Mouse (Mus musculus): ENCODE measurements around the gene Mia3. TPM values are rescaled to one million over a fixed set of nuclear protein-coding genes. Genes with fewer than 3 reads are reported as not detected.
"Not testable (repeated sequence)": the region's sequence is repeated elsewhere in the genome, so short reads cannot be mapped to it uniquely, and the experiment has no call there.

The Mia3 gene
- total RNA-seq, 1 experiment from 2014 or later, result 109 TPM

- ATAC-seq (replicated peaks in 1 of 2; ENCODE audit: insufficient read depth in 1 of 2, low FRiP score in 2 of 2, low TSS enrichment in 1 of 2, low read depth in 1 of 2, poor library complexity in 2 of 2, severe bottlenecking in 2 of 2), result peak; percentile 53 to 69
These were observed 7.1 kb downstream of the Mia3 start for GRCm38 (mm10) chr1:183362301-183362700.

- ATAC-seq (replicated peaks in 1 of 2; ENCODE audit: insufficient read depth in 1 of 2, low FRiP score in 2 of 2, low TSS enrichment in 1 of 2, low read depth in 1 of 2, poor library complexity in 2 of 2, severe bottlenecking in 2 of 2), result no peak
These were observed 10.5 kb downstream of the Mia3 start for GRCm38 (mm10) chr1:183358901-183359300.

- peak; percentile 73 to 82 for ATAC-seq (replicated peaks in 1 of 2; ENCODE audit: insufficient read depth in 1 of 2, low FRiP score in 2 of 2, low TSS enrichment in 1 of 2, low read depth in 1 of 2, poor library complexity in 2 of 2, severe bottlenecking in 2 of 2)
These were observed 19.5 kb downstream of the Mia3 start for GRCm38 (mm10) chr1:183349840-183350239.

GRCm38 (mm10) chr1:183345817-183346195 is 23.5 kb downstream of the Mia3 start:
- peak in 1 of 2 experiments; percentile 19; a peak in 1 of 4 replicates for ATAC-seq (replicated peaks in 1 of 2; ENCODE audit: insufficient read depth in 1 of 2, low FRiP score in 2 of 2, low TSS enrichment in 1 of 2, low read depth in 1 of 2, poor library complexity in 2 of 2, severe bottlenecking in 2 of 2)

- peak; percentile 77 to 79 for ATAC-seq (replicated peaks in 1 of 2; ENCODE audit: insufficient read depth in 1 of 2, low FRiP score in 2 of 2, low TSS enrichment in 1 of 2, low read depth in 1 of 2, poor library complexity in 2 of 2, severe bottlenecking in 2 of 2)
These were observed 24.2 kb downstream of the Mia3 start for GRCm38 (mm10) chr1:183344886-183345816.

GRCm38 (mm10) chr1:183342902-183343301 is 26.5 kb downstream of the Mia3 start:
- ATAC-seq (replicated peaks in 1 of 2; ENCODE audit: insufficient read depth in 1 of 2, low FRiP score in 2 of 2, low TSS enrichment in 1 of 2, low read depth in 1 of 2, poor library complexity in 2 of 2, severe bottlenecking in 2 of 2), result not testable (repeated sequence)

GRCm38 (mm10) chr1:183327171-183327570 is 42.2 kb downstream of the Mia3 start:
- ATAC-seq (replicated peaks in 1 of 2; ENCODE audit: insufficient read depth in 1 of 2, low FRiP score in 2 of 2, low TSS enrichment in 1 of 2, low read depth in 1 of 2, poor library complexity in 2 of 2, severe bottlenecking in 2 of 2), result no peak

- ATAC-seq (replicated peaks in 1 of 2; ENCODE audit: insufficient read depth in 1 of 2, low FRiP score in 2 of 2, low TSS enrichment in 1 of 2, low read depth in 1 of 2, poor library complexity in 2 of 2, severe bottlenecking in 2 of 2), result no peak
These were observed 44.9 kb downstream of the Mia3 start for GRCm38 (mm10) chr1:183324433-183324832.

GRCm38 (mm10) chr1:183323923-183324322 is 45.4 kb downstream of the Mia3 start:
- no peak for ATAC-seq (replicated peaks in 1 of 2; ENCODE audit: insufficient read depth in 1 of 2, low FRiP score in 2 of 2, low TSS enrichment in 1 of 2, low read depth in 1 of 2, poor library complexity in 2 of 2, severe bottlenecking in 2 of 2)

GRCm38 (mm10) chr1:183322496-183322895 is 46.9 kb downstream of the Mia3 start:
- not testable (repeated sequence) for ATAC-seq (replicated peaks in 1 of 2; ENCODE audit: insufficient read depth in 1 of 2, low FRiP score in 2 of 2, low TSS enrichment in 1 of 2, low read depth in 1 of 2, poor library complexity in 2 of 2, severe bottlenecking in 2 of 2)

GRCm38 (mm10) chr1:183320708-183321107 is 48.6 kb downstream of the Mia3 start:
- peak; percentile 4 to 36; a peak in 1 of 4 replicates for ATAC-seq (replicated peaks in 1 of 2; ENCODE audit: insufficient read depth in 1 of 2, low FRiP score in 2 of 2, low TSS enrichment in 1 of 2, low read depth in 1 of 2, poor library complexity in 2 of 2, severe bottlenecking in 2 of 2)

- no peak for ATAC-seq (replicated peaks in 1 of 2; ENCODE audit: insufficient read depth in 1 of 2, low FRiP score in 2 of 2, low TSS enrichment in 1 of 2, low read depth in 1 of 2, poor library complexity in 2 of 2, severe bottlenecking in 2 of 2)
These were observed 53.6 kb downstream of the Mia3 start for GRCm38 (mm10) chr1:183315783-183316182.

- ATAC-seq (replicated peaks in 1 of 2; ENCODE audit: insufficient read depth in 1 of 2, low FRiP score in 2 of 2, low TSS enrichment in 1 of 2, low read depth in 1 of 2, poor library complexity in 2 of 2, severe bottlenecking in 2 of 2), result no peak
These were observed 57.3 kb downstream of the Mia3 start for GRCm38 (mm10) chr1:183312076-183312475.

GRCm38 (mm10) chr1:183309601-183310000 is 59.8 kb downstream of the Mia3 start:
- ATAC-seq (replicated peaks in 1 of 2; ENCODE audit: insufficient read depth in 1 of 2, low FRiP score in 2 of 2, low TSS enrichment in 1 of 2, low read depth in 1 of 2, poor library complexity in 2 of 2, severe bottlenecking in 2 of 2), result not testable (repeated sequence)

- no peak for ATAC-seq (replicated peaks in 1 of 2; ENCODE audit: insufficient read depth in 1 of 2, low FRiP score in 2 of 2, low TSS enrichment in 1 of 2, low read depth in 1 of 2, poor library complexity in 2 of 2, severe bottlenecking in 2 of 2)
These were observed 60.9 kb downstream of the Mia3 start for GRCm38 (mm10) chr1:183308476-183308875.

- no peak; a peak in 1 of 4 replicates for ATAC-seq (replicated peaks in 1 of 2; ENCODE audit: insufficient read depth in 1 of 2, low FRiP score in 2 of 2, low TSS enrichment in 1 of 2, low read depth in 1 of 2, poor library complexity in 2 of 2, severe bottlenecking in 2 of 2)
These were observed 61.8 kb downstream of the Mia3 start for GRCm38 (mm10) chr1:183307555-183307954.

- no peak for ATAC-seq (replicated peaks in 1 of 2; ENCODE audit: insufficient read depth in 1 of 2, low FRiP score in 2 of 2, low TSS enrichment in 1 of 2, low read depth in 1 of 2, poor library complexity in 2 of 2, severe bottlenecking in 2 of 2)
These were observed 70.2 kb downstream of the Mia3 start for GRCm38 (mm10) chr1:183299161-183299560.

- ATAC-seq (replicated peaks in 1 of 2; ENCODE audit: insufficient read depth in 1 of 2, low FRiP score in 2 of 2, low TSS enrichment in 1 of 2, low read depth in 1 of 2, poor library complexity in 2 of 2, severe bottlenecking in 2 of 2), result no peak
These were observed 71.4 kb downstream of the Mia3 start for GRCm38 (mm10) chr1:183297886-183298489.

Data from hematopoietic stem cell, adult 5-6 weeks (primary cell).